Mouse (Mus musculus) bone marrow macrophage, adult 2 months (primary cell): Measurements from ENCODE around the gene Ogdh.

Source experiments
- CTCF ChIP-seq: IDR thresholded peaks from 2 replicates; pipeline ENCODE4 v1.5.1; 2012; ENCODE audit warnings: low read depth, mild to moderate bottlenecking, low read length, moderate library complexity
- POLR2A ChIP-seq: IDR thresholded peaks from 2 replicates; pipeline ENCODE4 v1.6.1; 2012; ENCODE audit warnings: mild to moderate bottlenecking, low read depth, low read length, borderline replicate concordance

- TF ChIP-seq CTCF: no peak
- TF ChIP-seq POLR2A: no peak
Measured at GRCm38 (mm10) chr11:6290138-6290537, 1.3 kb upstream of the Ogdh start.
